Mouse (Mus musculus): Measurements from ENCODE around the gene Ddx19b.
A peak's percentile ranks its signal among the peaks of the same experiment; 100 is the strongest.
"Not testable (repeated sequence)": the region's sequence is repeated elsewhere in the genome, so short reads cannot be mapped to it uniquely, and the experiment has no call there.

Gene Ddx19b

DNA sequence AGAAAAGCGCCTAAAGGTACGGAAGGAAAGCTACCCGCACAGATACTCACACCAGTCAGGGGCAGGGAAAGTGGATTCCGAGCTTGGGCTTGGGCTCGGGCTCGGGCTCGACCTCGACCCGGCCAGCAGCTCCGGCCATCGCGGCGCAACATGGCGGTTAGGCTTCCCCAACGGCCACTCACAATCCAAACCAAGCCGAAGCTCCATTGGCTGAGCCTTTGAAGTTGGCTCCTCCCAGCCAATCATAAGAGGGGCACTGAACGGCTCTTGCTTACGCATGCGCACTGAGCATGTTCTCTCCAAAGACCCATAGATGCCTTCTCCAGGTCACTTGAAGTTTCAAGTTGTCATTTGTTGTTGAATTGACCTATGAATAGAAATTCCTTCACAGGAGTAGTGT, at the start of gene Ddx19b:
Gene Ddx19b (minus strand): TSS at position 180 of the 400 bp plus-strand sequence.
- DNase-seq = no peak

DNA sequence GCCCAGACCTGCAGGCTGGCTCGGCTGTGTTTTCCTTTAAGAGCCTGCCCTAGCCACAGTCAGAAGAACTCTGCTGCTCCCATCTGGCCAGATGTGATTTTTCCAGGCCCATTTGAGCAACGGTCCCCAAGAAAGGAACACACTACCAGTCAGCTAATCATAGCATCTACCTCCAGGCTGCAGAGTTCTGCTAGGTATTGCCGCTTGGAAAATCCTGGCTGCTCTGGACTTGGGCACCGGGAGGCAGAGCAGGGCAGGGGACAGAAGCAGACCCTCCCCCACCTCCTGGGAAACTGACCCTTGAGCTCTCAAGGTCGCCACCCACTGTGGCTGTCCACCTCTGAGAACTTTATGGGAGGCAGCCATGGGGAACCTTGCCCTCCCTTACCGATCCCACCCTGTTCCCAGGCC, 48.3 kb upstream of the Ddx19b start:
- DNase-seq = peak; percentile 31

DNA sequence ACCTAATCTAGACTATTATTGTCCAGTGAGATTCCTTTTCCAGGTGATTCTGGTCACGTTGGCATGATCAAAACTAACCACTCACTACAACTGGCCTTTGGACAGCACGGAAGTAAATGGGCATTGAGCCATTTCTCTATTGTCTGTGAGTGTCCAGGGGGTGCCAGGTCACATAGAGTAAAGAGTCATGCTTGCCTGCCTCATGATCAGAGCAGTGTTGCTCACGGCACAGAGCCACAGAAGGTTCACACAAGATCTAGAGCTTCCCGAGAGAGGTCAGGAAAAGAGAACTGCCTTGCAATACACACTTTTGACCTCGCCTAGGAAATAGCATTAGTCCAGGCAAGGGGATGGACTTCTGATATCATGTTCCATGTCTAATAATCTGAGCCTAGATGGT, 47.9 kb upstream of the Ddx19b start:
- DNase-seq = no peak

DNA sequence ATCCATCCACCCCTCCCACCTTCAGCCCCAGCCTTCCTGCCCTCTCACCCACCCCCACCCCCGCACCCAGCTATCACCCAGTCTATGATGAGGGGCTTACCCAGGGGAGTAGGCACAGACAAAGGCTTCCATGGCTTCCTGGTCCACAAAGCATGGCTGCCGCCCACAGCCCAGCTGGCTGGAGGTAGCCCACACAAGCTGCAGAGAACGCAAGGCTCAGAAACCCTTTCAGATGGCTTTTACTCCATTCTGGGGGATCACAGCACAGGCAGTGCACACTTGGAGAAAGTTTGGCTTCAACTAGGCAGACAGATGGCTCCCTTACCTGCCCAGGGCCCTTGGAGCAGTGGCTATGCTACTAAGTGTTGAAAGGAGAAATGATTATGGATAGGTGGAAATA, 44.4 kb upstream of the Ddx19b start:
- no peak for DNase-seq

DNA sequence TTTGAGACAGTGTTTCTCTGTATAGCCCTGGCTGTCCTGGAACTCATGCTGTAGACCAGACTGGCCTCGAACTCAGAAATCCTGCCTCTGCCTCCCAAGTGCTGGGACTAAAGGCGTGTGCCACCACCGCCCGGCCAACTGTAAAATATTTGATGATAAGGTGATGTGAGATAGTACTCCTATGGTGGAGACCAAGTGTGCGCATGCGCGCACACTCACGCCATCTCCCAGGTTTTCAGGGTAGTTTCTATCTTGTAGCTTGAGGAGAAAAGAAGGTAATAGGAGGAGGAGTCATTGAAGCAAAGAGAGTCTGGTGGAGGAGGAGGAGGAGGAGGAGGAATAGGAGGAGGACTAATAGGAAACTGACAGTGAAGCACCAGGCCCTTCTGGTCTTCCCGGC, 37.1 kb upstream of the Ddx19b start:
- not testable (repeated sequence) for DNase-seq

DNA sequence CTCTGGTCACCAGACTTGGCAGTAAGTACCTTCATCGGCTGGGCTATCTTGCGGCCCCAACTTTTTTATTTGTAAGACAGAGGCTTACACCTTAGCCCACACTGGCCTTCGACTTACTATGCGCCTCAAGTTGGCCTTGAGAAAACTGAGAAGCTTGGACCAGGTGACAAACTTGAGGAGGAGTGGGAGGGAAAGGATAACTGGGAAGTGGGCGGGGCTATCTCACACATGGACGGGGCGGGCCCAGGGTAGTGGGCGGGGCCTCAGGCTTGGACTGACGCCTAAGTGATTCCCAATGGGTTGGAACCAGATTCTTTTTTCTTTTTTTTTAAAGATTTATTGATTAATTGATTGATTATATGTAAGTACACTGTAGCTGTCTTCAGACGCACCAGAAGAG, 35.9 kb upstream of the Ddx19b start:
- peak; percentile 22 for DNase-seq

DNA sequence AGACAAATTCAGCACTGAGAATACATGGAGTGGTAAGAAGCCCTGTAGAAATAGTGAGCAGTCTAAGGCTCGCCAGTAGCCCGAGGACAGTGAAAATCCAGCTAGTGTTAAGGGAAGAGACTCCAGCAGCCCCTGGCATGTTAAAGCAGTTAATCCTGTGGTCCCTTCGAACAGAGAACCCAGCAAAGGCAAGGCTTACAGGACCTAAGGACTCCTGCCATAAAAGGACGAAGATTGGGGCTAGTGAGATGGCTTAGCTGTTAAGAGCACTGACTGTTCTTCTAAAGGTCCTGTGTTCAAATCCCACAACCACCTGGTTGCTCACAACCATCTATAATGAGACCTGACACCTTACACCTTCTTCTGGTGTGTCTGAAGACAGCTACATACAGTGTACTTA, 34.8 kb upstream of the Ddx19b start:
- DNase-seq = no peak

DNA sequence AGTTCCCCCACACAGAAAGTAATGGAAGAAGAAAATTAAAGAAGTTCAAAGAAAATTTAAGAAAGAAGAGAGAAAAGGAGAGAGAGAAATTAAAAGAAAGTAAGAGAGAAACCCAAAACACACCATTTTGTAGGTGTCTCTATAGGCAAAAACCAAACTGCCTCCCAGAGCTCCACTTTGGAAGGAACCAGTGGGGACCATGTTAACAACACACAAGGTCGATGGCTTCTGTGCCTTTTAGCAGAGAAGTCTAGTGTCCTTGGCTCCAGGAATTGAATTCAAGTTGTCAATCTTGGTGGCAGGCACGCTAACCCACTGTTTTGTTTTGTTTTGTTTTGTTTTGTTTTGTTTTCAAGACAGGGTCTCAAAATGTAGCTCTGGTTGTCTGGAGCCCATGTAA, 31.3 kb upstream of the Ddx19b start:
- no peak for DNase-seq

DNA sequence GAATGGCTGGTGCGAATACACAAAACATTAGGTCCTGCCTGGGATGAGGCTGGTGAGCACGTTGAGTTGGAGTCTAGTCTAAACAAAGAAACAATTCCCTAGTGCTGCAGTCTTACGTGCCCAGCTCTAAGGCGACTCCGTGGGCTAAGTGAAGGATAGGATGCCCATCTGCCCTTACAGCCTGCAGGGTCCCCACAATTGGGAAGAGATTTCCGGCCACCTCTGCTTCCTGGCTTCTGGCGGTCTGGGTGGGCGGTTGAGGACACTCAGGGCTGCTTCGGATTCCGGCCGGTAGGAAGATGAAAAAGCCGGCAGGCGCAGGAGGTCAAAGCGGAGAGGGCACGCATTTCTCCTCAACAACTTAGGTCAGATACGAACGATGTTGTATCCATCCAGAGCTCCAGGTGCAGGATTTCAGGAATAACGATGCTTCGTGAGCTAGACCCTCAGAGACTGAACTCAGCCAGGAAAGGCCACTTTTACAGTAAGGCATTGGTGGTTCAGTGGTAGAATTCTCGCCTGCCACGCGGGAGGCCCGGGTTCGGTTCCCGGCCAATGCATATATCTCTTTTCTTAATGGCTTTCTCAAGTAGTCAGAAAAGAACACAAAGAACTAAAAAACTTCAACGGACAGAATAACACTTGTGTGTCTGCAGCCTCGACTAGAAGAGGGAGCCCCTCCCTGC, 30.7 kb upstream of the Ddx19b start:
- peak; percentile 93 for DNase-seq

DNA sequence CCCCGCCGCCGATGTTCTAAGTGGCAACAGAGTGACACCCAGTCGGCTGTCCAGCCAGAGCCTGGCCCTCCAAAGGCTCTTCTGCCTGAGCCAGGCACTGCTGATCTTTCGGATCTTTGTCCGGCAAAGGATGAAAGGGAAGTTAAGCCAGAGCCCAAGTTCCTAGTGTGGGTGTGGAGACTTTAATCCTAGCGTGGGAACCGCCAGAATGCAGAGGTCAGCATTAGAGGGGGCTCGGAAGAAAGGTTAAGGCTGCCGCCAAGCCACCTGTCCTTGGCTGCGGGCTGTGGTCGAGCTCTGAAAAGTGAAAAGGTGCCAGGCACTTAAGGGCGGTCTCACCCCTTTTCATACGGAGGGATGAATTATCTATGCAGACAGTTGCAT, 30.1 kb upstream of the Ddx19b start:
- DNase-seq = peak; percentile 2

DNA sequence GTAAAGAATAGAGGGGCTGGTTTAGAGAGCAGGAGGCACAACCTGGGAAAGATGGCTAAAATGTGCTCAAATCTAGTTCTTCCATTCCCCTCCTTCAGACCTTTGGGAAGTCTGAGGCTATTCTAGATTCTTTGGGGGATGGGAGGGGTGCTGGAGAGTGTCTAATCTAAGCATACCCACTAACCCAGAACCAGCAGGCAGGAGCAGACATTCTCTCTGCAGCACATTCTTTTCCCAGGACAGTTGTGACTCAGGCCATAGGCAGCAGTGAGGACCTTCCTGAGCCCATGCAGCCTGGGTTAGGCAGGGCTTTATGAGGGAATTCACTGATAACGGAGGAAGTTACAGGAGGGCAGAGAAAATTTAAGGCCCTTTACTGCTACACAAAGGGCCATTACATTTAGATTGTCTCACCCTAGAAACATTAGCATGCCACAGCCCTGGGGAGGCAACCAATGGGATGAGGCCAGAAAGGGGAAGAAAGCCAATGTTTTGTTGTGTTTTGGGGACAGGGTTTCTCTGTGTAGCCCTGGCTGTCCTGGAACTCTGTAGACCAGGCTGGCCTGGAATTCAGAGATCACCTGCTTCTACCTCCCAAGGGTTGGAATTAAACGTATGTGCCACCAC, 27.5 kb upstream of the Ddx19b start:
- no peak for DNase-seq

DNA sequence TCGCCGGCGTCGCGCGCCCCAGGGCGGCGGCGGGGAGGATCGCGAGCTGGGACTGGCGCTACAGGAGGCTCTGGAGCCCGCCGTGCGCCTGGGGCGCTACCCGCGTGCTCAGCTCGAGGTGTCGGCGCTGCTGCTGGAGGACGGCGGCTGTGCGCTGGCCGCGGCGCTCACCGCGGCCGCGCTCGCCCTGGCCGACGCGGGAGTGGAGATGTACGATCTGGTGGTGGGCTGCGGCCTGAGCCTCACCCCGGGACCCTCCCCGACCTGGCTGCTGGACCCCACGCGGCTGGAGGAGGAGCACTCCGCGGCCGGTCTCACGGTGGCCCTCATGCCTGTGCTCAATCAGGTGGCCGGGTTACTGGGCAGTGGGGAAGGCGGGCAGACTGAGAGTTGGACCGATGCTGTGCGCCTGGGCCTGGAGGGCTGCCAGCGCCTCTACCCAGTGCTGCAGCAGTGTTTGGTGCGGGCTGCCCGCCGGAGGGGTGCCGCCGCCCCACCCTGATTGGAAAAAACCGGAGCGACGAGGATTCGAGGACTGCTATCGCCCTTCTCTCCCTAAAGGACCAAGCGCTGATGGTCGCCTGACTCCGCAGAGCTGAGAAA, 25.2 kb upstream of the Ddx19b start:
- DNase-seq = peak; percentile 23

DNA sequence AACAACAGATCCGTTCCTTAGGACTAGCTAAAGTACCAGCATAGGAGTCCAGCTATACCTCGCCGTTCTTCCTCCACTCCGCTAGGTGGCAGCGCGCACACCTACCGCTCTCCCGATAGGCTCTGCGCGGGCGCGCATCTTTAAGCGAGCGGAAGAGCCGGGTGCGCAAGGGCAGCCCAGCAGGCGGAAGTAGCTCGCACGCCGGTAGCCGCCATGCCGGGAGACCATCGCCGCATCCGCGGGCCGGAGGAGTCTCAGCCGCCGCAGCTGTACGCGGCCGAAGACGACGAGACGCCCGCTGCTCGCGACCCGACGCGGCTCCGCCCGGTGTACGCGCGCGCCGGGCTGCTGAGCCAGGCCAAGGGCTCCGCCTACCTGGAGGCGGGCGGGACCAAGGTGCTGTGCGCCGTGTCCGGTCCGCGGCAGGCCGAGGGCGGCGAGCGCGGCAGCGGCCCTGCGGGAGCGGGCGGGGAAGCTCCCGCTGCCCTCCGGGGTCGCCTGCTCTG, 24.7 kb upstream of the Ddx19b start, which contains the start of gene Exosc6:
Gene Exosc6 (plus strand): TSS at position 182 of the 506 bp plus-strand sequence.
- DNase-seq = peak; percentile 93

DNA sequence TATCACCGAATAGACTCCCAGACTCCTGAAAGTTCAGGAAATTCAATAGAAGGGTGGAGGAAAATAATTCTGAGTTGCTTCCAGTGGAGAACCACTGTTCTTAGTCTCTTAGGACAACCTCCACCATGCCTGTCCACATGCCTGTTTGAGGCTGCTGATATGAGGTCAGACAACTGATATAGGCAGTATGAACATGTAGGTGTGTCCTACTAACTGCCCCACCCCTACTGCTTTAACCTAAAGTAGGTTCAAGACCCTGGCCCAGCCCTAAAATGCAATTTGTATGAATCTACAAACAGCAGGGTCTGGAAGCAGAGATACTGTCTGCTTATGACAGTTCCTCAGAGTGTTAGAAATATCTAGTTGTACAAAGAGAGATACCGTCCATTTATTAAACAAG, 24.1 kb upstream of the Ddx19b start:
- DNase-seq = no peak

DNA sequence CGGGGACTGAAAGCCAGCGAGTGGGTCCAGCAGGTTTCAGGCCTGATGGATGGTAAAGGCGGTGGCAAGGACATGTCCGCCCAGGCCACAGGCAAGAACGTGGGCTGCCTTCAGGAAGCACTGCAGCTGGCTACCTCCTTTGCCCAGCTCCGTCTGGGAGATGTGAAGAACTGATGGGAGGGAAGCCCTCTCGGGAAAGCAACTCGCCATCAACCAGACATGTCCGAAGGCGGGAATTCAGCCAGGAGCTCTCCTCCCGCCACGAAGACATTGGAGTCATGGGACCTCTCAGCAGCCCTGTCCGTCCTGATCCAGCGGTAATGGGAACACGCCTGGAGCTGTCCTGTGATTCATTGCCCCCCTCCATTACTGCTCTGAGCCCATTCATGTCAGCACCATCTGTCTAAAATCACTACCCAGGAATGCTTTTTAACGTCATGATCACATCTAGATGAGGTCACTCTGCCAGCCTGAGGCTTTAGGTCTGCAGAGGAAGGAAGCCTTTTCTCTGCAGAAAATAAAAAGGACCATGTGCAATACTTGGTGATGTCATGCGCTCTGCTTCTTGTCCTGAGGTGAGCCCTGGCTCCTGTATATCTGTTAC, 23.6 kb upstream of the Ddx19b start:
- DNase-seq = no peak

DNA sequence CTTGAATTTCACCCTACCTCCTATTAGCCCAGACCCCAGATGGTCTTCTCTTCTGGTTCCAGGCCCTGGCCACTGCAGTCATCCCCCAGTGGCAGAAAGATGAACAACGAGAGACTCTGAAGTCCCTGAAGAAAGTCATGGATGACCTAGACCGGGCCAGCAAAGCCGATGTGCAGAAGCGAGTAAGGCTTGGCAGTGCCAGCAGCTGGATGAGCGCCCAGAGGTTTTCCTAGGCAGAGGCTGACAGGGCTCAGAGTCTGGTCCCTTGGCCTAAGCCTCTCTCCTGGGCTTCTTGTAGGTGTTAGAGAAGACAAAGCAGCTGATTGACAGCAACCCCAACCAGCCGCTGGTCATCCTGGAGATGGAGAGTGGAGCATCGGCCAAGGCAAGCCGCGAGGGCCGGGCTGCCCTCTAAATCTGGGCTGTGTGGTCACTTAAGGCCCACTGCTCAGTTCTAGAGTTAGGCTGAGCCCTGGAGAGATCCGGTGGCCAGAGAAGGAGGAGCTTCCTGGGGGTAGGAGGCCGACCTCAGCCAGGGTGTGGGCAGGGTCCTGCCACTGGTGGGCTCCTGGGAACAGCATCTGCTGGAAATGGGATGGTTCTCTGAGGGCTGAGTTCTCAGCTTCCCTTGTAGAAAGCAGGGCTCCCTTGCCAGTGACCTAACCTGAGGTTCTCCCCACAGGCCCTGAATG, 22.4 kb upstream of the Ddx19b start:
- no peak for DNase-seq

DNA sequence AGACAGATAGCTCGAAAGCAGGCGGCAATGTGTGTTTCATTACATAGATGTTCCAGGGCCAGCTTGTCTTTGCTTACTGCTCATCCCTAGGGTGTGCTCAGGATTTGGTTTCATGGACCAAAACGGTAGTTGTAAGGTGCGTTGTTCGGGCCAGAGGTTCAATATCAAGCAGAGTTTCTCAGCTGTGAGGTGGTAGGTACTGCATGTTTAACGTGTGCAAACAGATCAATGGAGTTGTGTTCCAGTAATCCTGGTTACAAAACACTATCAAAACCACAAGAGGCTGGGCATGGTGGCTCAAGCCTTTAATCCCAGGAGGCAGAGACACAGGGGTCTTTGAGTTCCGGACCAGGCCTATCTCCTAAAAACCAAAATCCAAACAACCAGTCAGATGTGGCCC, 17.6 kb upstream of the Ddx19b start:
- DNase-seq = no peak

DNA sequence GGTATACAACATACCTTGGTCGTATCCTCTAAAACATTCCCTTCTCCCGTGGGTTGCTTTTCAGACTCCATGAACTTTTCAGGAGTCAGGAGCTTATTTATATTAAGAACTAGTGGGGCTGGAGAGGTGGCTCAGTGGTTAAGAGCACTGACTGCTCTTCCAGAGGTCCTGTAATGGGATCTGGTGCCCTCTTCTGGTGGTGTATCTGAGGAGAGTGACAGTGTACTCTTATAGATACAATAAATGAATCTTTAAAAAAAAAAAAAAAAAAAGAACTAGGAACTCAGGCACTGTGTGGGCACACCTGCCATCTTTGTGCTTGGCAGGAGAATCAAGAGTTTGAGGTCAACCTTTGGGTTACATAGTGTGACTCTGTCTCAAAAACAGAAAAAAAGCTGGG, 17.1 kb upstream of the Ddx19b start:
- DNase-seq = peak; percentile 39

DNA sequence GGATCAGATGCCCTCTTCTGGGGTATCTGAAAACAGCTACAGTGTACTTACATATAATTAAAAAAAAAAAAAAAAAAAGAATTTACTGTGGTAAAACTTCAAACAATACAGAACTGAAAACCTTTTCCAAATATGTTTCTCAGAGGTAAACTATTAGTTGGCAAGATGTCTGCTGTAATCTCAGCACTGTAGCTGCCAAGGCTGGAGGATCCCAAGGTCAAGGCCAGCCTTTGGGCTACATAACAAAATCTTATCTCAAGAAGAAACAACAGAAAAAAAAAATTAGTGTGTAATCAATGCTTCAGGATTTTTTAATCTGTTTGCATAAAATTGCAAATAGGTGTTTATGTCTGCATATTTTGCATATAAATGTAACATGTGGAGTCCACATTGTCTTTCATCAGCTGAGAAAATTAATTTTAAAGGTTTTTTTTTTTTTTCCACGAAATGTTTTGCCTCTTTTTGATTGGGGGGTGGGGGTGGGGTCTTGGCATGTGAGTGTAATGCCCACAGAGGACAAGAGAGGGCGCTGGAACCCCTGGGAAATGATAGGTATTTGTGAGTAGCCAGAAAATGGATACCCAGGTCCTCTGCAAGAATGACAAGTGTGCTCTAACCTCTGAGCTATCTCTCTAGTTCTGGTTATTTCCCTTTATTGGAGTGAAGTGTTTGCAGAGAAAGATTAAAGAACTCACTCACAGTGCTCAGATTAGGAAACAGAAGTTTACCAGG, 12.6 kb upstream of the Ddx19b start:
- peak; percentile 7 for DNase-seq

DNA sequence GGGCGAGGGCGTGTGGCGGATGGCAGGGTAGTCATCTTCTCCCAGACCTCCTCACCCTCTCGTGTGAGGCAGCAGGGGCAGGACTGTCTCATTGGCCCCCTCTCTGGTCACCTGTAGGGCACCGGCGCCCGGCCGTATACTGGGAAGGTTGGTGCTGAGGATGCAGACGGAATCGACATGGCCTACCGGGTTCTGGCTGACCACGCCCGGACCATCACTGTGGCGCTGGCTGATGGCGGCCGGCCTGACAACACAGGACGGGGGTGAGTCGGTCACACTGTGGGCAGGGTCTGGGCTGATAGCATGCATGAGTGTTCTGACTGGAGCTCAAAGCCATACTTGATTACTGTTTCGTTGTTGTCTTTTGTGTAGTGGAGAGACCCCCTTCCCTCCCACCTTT, 11.0 kb upstream of the Ddx19b start:
- no peak for DNase-seq

DNA sequence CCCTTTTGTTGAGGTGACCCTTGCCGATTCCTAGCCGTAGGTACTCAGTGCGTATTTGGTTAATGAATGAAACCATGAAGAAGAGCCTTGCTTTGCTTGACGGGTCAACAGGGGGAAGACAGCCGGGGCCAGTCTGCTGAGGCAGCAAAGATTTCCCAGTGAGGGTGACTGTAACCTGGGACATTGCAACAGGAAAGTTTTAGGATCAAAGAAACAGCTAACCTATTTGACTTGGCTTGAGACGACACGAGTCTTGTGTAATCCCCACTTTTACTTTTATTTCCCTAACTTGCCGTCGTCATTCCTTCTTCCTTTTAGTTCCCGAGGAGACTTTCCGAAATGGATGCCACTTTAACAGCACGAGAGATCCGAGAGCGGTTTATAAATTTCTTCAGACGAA, 5.0 kb upstream of the Ddx19b start:
- DNase-seq = no peak

DNA sequence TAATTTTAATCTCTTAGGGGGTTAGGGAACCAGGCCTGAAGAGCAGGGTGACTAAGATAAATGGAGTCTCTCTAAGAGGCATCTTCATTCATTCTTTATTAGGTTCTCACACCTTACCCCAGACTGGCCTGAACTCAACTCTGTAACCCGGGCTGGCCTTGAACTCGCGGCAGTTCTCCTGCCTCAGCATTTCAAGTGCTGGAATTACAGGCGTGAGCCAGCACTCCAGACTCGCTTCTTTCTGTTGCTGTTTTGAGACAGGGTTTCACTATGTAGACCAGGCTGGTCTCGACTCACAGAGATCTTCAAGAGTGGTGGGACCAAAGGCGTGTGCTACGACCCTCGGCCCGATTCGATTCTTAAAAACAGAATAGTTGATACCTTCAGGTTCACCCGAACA, 2.7 kb upstream of the Ddx19b start:
- DNase-seq = peak; percentile 36

Data from lung, postnatal 36 days (tissue).